Mouse (Mus musculus) embryonic facial prominence, embryonic 14.5 days (tissue): ENCODE results near the gene Sh3d19. TPM values are rescaled to one million over a fixed set of nuclear protein-coding genes. Genes with fewer than 3 reads are reported as not detected.

Experiments used
- ATAC-seq: fragments of 200-750 bp; cut with Nextera tagmentation; 2 replicates; pipeline ENCODE4 v1.8.0; 2017; ENCODE audit warnings: low read depth, moderate number of reproducible peaks, moderate TSS enrichment
- DNase-seq: peaks from one replicate; pipeline ENCODE4 v3.0.0-alpha.2; 2015; ENCODE audit warnings: low spot score
- H3K27ac ChIP-seq: fragments of 300-500 bp; sonication (generic); replicated peaks from 2 replicates; pipeline ENCODE4 v1.5.1; 2014; ENCODE audit warnings: low read depth, mild to moderate bottlenecking, low read length, moderate library complexity
- H3K27me3 ChIP-seq: fragments of 300-500 bp; sonication (generic); replicated peaks from 2 replicates; pipeline ENCODE4 v1.6.1; 2014; ENCODE audit warnings: low read length; ENCODE audit not compliant: control insufficient read depth, insufficient read depth
- H3K36me3 ChIP-seq: fragments of 300-500 bp; sonication (generic); 2 replicates; pipeline ENCODE4 v1.6.1; 2014; ENCODE audit warnings: low read length, mixed read lengths; ENCODE audit not compliant: control insufficient read depth, insufficient read depth
- H3K4me1 ChIP-seq: fragments of 300-500 bp; sonication (generic); 2 replicates; pipeline ENCODE4 v1.6.1; 2014; ENCODE audit warnings: antibody characterized with exemption, low read length; ENCODE audit not compliant: control insufficient read depth, insufficient read depth
- H3K4me2 ChIP-seq: fragments of 300-500 bp; sonication (generic); 2 replicates; pipeline ENCODE4 v1.6.1; 2014; ENCODE audit warnings: low read depth, mild to moderate bottlenecking, low read length, moderate library complexity, mixed read lengths
- H3K4me3 ChIP-seq: fragments of 300-500 bp; sonication (generic); 2 replicates; pipeline ENCODE4 v1.5.1; 2014; ENCODE audit warnings: low read depth, mild to moderate bottlenecking, low read length
- H3K9ac ChIP-seq: fragments of 300-500 bp; sonication (generic); 2 replicates; pipeline ENCODE4 v1.6.1; 2014; ENCODE audit warnings: low read depth, mild to moderate bottlenecking, low read length, moderate library complexity, mixed read lengths
- H3K9me3 ChIP-seq: fragments of 300-500 bp; sonication (generic); 2 replicates; pipeline ENCODE4 v1.6.1; 2016; ENCODE audit warnings: low read length; ENCODE audit not compliant: control insufficient read depth
- WGBS: fragments of 180-500 bp; shearing (Covaris S2); extraction: QIAGEN DNeasy Blood & Tissue Kit; methylation state at CpG from one replicate; pipeline ENCODE4 v1.1.7; 2014; 5-methylcytosine and 5-hydroxymethylcytosine counted together
- polyA plus RNA-seq: library from polyadenylated mRNA; unstranded; fragments of >200 nt; fragmentation: Nextera tagmentation; extraction: Ambion mirVana; gene quantifications from 2 replicates; pipeline ENCODE4 v1.2.1, GENCODE M21; 2014

Sh3d19 gene
- polyA plus RNA-seq, 1 experiment from 2014 or later, result 30.9 TPM

DNA sequence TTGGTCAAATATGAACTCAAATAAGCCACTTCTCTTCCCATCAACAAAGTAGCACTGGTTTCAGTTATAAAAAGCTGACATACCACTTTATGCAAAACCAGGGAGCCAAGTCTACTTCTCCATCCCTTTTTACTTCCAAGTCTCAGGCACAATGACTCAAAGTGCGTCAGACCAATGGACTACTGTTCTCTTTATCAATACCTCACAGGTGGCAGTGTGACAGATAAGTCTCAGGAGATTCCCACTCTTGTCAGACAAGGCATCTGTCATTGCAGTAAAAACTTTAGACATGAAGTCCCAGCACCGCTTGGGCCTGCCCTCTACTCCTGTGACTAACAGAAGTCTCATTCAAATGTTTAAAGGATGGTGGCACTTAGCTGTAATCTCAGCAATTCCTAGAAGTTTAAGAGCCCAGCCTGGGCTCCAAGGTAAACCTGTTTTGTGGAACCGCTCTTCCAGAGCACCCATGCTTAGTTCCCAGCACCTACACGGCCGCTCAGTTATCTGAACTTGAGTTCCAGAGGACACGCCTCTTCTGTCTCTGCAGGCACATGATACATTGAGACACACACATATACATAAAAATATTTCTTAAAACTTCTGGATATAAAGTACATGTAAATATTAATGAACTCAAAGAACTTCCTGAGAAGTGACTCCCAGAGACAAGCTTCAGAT lies 165.1 kb downstream of the Sh3d19 start:
- no peak overlapping the region for H3K4me3 ChIP-seq
- no peak overlapping the region for H3K27ac ChIP-seq
- 89% methylated on average over 6 of the region's 6 CpGs for WGBS
- H3K36me3 ChIP-seq, result peaks cover 71% of the 10 kb centered on the region
- DNase-seq (no peak), ATAC-seq (no peak)
- no peak overlapping the region for H3K4me2 ChIP-seq
- H3K27me3 ChIP-seq, result no peaks in the 10 kb centered on the region
- H3K9ac ChIP-seq, result no peak overlapping the region
- peaks cover 5% of the 10 kb centered on the region for H3K4me1 ChIP-seq
- no peaks in the 10 kb centered on the region for H3K9me3 ChIP-seq

- no peak for ATAC-seq
Measured at GRCm38 (mm10) chr3:86136936-86137574, 166.1 kb downstream of the Sh3d19 start.

DNA sequence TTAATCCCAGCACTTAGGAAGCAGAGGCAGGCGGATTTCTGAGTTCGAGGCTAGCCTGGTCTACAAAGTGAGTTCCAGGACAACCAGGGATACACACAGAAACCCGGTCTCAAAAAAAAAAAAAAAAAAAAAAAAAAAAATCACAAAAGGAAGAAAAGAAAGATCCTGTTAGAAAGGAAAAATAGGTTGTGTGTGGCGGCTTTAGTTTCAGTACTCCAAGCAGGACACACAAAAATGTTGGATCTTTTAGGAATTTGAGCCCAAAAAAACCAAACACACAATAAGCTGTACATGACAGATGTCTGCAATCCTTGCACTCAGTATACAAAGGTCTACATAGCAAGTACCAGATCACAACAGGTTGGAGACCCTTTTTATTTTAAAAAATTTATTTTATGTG lies 168.8 kb downstream of the Sh3d19 start:
- Histone ChIP-seq H3K4me1 (peaks cover 7% of the 10 kb centered on the region), H3K4me2 (no peak overlapping the region), H3K36me3 (peaks cover 69% of the 10 kb centered on the region), H3K4me3 (no peak overlapping the region), H3K9ac (no peak overlapping the region), H3K27me3 (no peaks in the 10 kb centered on the region), H3K9me3 (no peaks in the 10 kb centered on the region), H3K27ac (no peak overlapping the region)
- ATAC-seq (no peak), DNase-seq (no peak)
- WGBS, result 95% methylated on average over 4 of the region's 4 CpGs

More at GRCm38 (mm10) chr3:86136936-86137574, 166.1 kb downstream of the Sh3d19 start:
- Histone ChIP-seq H3K27me3 (no peaks in the 10 kb centered on the region), H3K9ac (no peak overlapping the region), H3K4me2 (no peak overlapping the region), H3K27ac (no peak overlapping the region), H3K4me1 (peaks cover 7% of the 10 kb centered on the region), H3K4me3 (no peak overlapping the region), H3K36me3 (peaks cover 77% of the 10 kb centered on the region), H3K9me3 (no peaks in the 10 kb centered on the region)
- no peak for DNase-seq
- 92% methylated on average over 6 of the region's 6 CpGs for WGBS

DNA sequence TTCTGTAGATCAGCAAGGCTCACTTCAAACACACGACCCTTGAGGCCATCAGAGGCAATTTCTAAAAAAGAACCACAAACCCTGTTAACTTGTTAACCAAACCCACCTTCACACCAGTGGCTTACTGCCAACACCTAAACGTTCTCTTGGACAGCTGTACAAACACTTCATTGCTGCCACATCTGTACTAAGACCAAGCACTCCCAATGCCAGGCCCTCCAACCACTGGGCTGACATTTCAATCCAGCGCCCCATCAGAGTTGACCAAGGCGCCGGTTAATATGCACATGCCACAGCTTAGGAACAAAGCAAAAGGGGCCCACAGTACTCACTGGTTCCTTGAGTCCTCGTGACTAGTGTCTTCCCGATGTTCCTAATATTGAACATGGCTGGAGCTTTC lies 170.5 kb downstream of the Sh3d19 start:
- Histone ChIP-seq H3K9ac (peak overlapping the region; percentile 100), H3K36me3 (peaks cover 52% of the 10 kb centered on the region), H3K27me3 (no peaks in the 10 kb centered on the region), H3K4me2 (peak overlapping the region; percentile 88), H3K4me3 (peak overlapping the region; percentile 99), H3K9me3 (no peaks in the 10 kb centered on the region), H3K4me1 (peaks cover 7% of the 10 kb centered on the region), H3K27ac (peak overlapping the region; percentile 92; the same call in 1 of the 2 replicates)
- DNase-seq (peak; percentile 43), ATAC-seq (no peak)
- 8% methylated on average over 7 of the region's 7 CpGs for WGBS

- Histone ChIP-seq H3K27me3 (no peaks in the 10 kb centered on the region), H3K4me3 (peak overlapping the region; percentile 99), H3K9ac (peak overlapping the region; percentile 100), H3K4me1 (peaks cover 7% of the 10 kb centered on the region), H3K4me2 (peak overlapping the region; percentile 88), H3K9me3 (no peaks in the 10 kb centered on the region), H3K27ac (peak overlapping the region; percentile 92), H3K36me3 (peaks cover 47% of the 10 kb centered on the region)
- ATAC-seq, result peak; percentile 6
- under 1% methylated on average over 18 of the region's 18 CpGs for WGBS
- DNase-seq, result peak; percentile 37
Measured at GRCm38 (mm10) chr3:86141886-86142262, 171.0 kb downstream of the Sh3d19 start.

- Histone ChIP-seq H3K9me3 (no peaks in the 10 kb centered on the region), H3K27me3 (no peaks in the 10 kb centered on the region), H3K9ac (peak within 1 kb of the TSS; percentile 100), H3K36me3 (peaks cover 42% of the 10 kb centered on the region), H3K4me3 (peak within 1 kb of the TSS; percentile 99), H3K27ac (peak within 1 kb of the TSS; percentile 92), H3K4me2 (peak within 1 kb of the TSS; percentile 88), H3K4me1 (peaks cover 7% of the 10 kb centered on the region)
- WGBS, result under 1% methylated on average over 30 of the region's 77 CpGs
- DNase-seq (peak; percentile 98), ATAC-seq (peak; percentile 97)
Measured at GRCm38 (mm10) chr3:86142263-86142933, 171.5 kb downstream of the Sh3d19 start, which contains the start of gene Rps3a1. Gene Rps3a1 (minus strand): TSS chr3:86142702.

DNA sequence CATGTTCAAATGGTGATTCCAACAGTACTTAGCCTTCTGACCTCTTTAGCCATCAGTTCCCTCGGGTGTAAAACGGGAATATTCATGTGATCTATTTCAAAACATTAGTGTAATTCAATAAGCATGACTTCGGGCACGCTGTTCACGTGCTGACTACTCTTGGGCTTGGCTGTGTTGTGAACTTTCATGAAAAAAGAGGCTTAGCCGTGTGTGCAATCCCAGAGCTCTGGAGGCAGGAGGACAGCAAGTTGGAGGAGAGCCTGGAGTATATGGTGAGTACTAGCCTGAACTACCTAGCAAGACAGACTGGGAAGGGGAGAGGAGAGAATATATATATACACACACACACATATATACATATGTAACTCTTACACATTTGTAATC lies 172.0 kb downstream of the Sh3d19 start:
- Histone ChIP-seq H3K9ac (peak overlapping the region; percentile 44; the same call in 1 of the 2 replicates), H3K4me3 (peak overlapping the region; percentile 99; the same call in 1 of the 2 replicates), H3K9me3 (no peaks in the 10 kb centered on the region), H3K36me3 (peaks cover 37% of the 10 kb centered on the region), H3K4me2 (peak overlapping the region; percentile 51), H3K27ac (peak overlapping the region; percentile 39; the same call in 1 of the 2 replicates), H3K27me3 (no peaks in the 10 kb centered on the region), H3K4me1 (peaks cover 7% of the 10 kb centered on the region)
- ATAC-seq, result peak; percentile 32
- 10% methylated on average over 6 of the region's 6 CpGs for WGBS
- DNase-seq, result no peak

DNA sequence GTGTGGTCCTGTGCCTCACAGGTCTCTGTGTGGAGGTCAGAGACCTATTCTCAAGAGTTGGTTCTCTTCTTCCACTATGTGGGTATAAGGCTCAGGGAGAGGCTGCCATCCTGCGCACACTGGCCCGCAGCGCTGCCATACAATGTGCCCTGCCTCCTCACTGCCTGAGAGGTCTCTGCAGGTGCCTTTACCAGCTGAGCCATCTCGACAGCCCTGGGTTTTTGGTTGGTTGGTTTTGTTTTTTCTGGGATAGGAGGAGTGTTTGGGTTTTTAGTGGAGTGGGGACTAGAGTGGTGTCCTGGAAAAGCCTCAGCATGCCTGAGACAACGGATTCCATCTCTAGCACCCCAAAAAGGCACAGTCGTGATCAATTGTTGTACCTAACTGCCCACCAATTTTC lies 172.4 kb downstream of the Sh3d19 start:
- Histone ChIP-seq H3K4me1 (peaks cover 7% of the 10 kb centered on the region), H3K27me3 (no peaks in the 10 kb centered on the region), H3K36me3 (peaks cover 33% of the 10 kb centered on the region), H3K4me3 (no peak overlapping the region), H3K4me2 (no peak overlapping the region), H3K9ac (no peak overlapping the region), H3K9me3 (no peaks in the 10 kb centered on the region), H3K27ac (peak overlapping the region; percentile 39; the same call in 1 of the 2 replicates)
- DNase-seq (no peak), ATAC-seq (no peak)
- WGBS, result 73% methylated on average over 6 of the region's 6 CpGs
